Mouse (Mus musculus) limb, embryonic 15.5 days (tissue): ENCODE data around the gene 6030458C11Rik. TPM values are rescaled to one million over a fixed set of nuclear protein-coding genes. Genes with fewer than 3 reads are reported as not detected.

Experiments
- ATAC-seq: fragments of 200-750 bp; cut with Nextera tagmentation; 2 replicates; pipeline ENCODE4 v1.8.0; 2017; ENCODE audit warnings: low read depth, moderate TSS enrichment; ENCODE audit not compliant: insufficient number of reproducible peaks, low FRiP score, low TSS enrichment
- H3K27ac ChIP-seq: fragments of 300-500 bp; sonication (generic); 2 replicates; pipeline ENCODE4 v1.5.1; 2015; ENCODE audit warnings: moderate library complexity, mild to moderate bottlenecking, inconsistent platforms
- H3K27me3 ChIP-seq: fragments of 300-500 bp; sonication (generic); 2 replicates; pipeline ENCODE4 v1.6.1; 2015; ENCODE audit warnings: inconsistent platforms
- H3K36me3 ChIP-seq: fragments of 300-500 bp; sonication (generic); 2 replicates; pipeline ENCODE4 v1.6.1; 2015; ENCODE audit warnings: inconsistent platforms
- H3K4me1 ChIP-seq: fragments of 300-500 bp; sonication (generic); 2 replicates; pipeline ENCODE4 v1.6.1; 2015; ENCODE audit warnings: inconsistent platforms
- H3K4me2 ChIP-seq: fragments of 300-500 bp; sonication (generic); 2 replicates; pipeline ENCODE4 v1.6.1; 2015; ENCODE audit warnings: mild to moderate bottlenecking, inconsistent platforms
- H3K4me3 ChIP-seq: fragments of 300-500 bp; sonication (generic); 2 replicates; pipeline ENCODE4 v1.5.1; 2015; ENCODE audit warnings: mild to moderate bottlenecking, inconsistent platforms
- H3K9ac ChIP-seq: fragments of 300-500 bp; sonication (generic); 2 replicates; pipeline ENCODE4 v1.6.1; 2015; ENCODE audit warnings: inconsistent platforms
- H3K9me3 ChIP-seq: fragments of 300-500 bp; sonication (generic); 2 replicates; pipeline ENCODE4 v1.6.1; 2016; ENCODE audit warnings: inconsistent platforms
- WGBS: fragments of 180-500 bp; shearing (Covaris S2); methylation state at CpG from one replicate; pipeline ENCODE4 v1.1.7; 2015; 5-methylcytosine and 5-hydroxymethylcytosine counted together
- microRNA-seq: library from miRNA; unstranded; fragments of <30 nt; microRNA quantifications from one replicate; pipeline ENCODE4, GENCODE M21; 2016
- polyA plus RNA-seq: library from polyadenylated mRNA; unstranded; fragments of >200 nt; fragmentation: Nextera tagmentation; extraction: Ambion mirVana; gene quantifications from 2 replicates; pipeline ENCODE4 v1.2.1, GENCODE M21; 2015

6030458C11Rik gene
- polyA plus RNA-seq, 1 experiment from 2014 or later, result 34.3 TPM

- no peak overlapping the region for H3K4me2 ChIP-seq
- H3K36me3 ChIP-seq, result no peaks in the 10 kb centered on the region
- no peak overlapping the region for H3K4me3 ChIP-seq
- no peak overlapping the region for H3K27ac ChIP-seq
- no peaks in the 10 kb centered on the region for H3K4me1 ChIP-seq
- no peaks in the 10 kb centered on the region for H3K27me3 ChIP-seq
- no peak overlapping the region for H3K9ac ChIP-seq
- ATAC-seq, result no peak
- no peaks in the 10 kb centered on the region for H3K9me3 ChIP-seq
- 36% methylated on average over 6 of the region's 6 CpGs for WGBS
Observed at GRCm38 (mm10) chr15:12781296-12781695, 43.2 kb downstream of the 6030458C11Rik start.

DNA sequence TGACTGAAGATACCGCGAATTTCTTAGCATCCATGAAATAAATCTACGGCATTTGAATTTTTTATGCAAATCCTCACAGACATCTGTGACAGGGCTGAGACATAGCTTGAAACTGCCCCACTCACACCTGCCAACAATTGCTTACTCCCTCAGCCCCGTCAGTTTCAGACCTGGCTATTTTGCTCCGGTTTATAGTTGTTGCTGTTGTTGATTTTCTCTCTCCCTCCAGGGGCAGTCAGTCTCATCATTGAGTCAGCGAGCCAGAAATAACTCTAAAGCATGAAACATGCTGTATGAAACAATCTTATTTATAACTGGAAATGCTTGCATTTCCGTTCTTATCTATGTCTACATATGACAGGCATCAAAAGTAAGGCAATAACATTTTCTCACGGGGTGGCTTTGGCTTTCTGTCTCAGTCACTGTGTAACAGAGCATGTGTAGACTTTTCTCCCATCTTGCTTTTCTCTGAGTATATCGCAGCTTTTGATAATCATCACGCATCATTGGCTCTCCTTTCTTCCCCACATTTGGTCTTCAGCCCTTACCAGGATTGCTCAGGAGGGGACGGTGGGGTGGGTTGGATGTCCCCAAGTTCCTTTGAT, 50.2 kb downstream of the 6030458C11Rik start:
- H3K27ac ChIP-seq, result no peak overlapping the region
- no peak for ATAC-seq
- H3K9me3 ChIP-seq, result no peaks in the 10 kb centered on the region
- no peak overlapping the region for H3K4me2 ChIP-seq
- H3K27me3 ChIP-seq, result no peaks in the 10 kb centered on the region
- H3K4me3 ChIP-seq, result no peak overlapping the region
- 69% methylated on average over 11 of the region's 11 CpGs for WGBS
- no peak overlapping the region for H3K9ac ChIP-seq
- no peaks in the 10 kb centered on the region for H3K36me3 ChIP-seq
- no peaks in the 10 kb centered on the region for H3K4me1 ChIP-seq

DNA sequence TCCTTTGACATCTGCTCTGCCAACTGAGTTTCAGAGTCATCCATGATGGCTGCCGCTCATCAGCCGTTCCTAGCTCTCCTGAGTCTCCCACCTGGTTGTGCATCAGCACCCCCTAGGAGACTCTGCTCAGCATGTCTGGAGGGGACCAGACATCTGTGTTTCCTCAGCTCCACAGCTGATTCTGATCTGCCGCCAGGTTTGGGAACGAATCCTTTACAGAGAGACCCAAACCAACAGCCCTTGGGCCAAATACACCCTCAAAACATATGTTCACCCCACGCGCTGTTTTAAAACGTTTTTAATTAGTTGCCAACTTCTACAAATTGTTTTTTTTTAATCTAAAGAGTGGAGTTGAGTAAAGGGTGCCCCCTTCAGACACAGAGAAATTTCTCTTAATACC, 53.5 kb downstream of the 6030458C11Rik start:
- no peak overlapping the region for H3K9ac ChIP-seq
- WGBS, result 43% methylated on average over 7 of the region's 7 CpGs
- H3K4me3 ChIP-seq, result no peak overlapping the region
- H3K4me2 ChIP-seq, result no peak overlapping the region
- no peaks in the 10 kb centered on the region for H3K4me1 ChIP-seq
- H3K9me3 ChIP-seq, result no peaks in the 10 kb centered on the region
- H3K27ac ChIP-seq, result no peak overlapping the region
- no peak for ATAC-seq
- no peaks in the 10 kb centered on the region for H3K27me3 ChIP-seq
- no peaks in the 10 kb centered on the region for H3K36me3 ChIP-seq

GRCm38 (mm10) chr15:12766848-12767247, 57.6 kb downstream of the 6030458C11Rik start:
- Histone ChIP-seq H3K4me2 (no peak overlapping the region), H3K27me3 (no peaks in the 10 kb centered on the region), H3K9me3 (no peaks in the 10 kb centered on the region), H3K27ac (no peak overlapping the region), H3K36me3 (no peaks in the 10 kb centered on the region), H3K9ac (no peak overlapping the region), H3K4me1 (peaks cover 11% of the 10 kb centered on the region; the same call in 1 of the 2 replicates), H3K4me3 (no peak overlapping the region)
- ATAC-seq, result no peak
- 72% methylated on average over 4 of the region's 4 CpGs for WGBS

GRCm38 (mm10) chr15:12763147-12763546, 61.3 kb downstream of the 6030458C11Rik start:
- Histone ChIP-seq H3K4me2 (no peak overlapping the region), H3K4me1 (peaks cover 11% of the 10 kb centered on the region; the same call in 1 of the 2 replicates), H3K36me3 (no peaks in the 10 kb centered on the region), H3K9me3 (no peaks in the 10 kb centered on the region), H3K4me3 (no peak overlapping the region), H3K27ac (no peak overlapping the region), H3K9ac (no peak overlapping the region), H3K27me3 (no peaks in the 10 kb centered on the region)
- no peak for ATAC-seq
- WGBS, result 37% methylated on average over 10 of the region's 10 CpGs

GRCm38 (mm10) chr15:12762258-12762913, 62.1 kb downstream of the 6030458C11Rik start:
- 71% methylated on average over 11 of the region's 11 CpGs for WGBS
- no peak overlapping the region for H3K27ac ChIP-seq
- H3K4me2 ChIP-seq, result no peak overlapping the region

DNA sequence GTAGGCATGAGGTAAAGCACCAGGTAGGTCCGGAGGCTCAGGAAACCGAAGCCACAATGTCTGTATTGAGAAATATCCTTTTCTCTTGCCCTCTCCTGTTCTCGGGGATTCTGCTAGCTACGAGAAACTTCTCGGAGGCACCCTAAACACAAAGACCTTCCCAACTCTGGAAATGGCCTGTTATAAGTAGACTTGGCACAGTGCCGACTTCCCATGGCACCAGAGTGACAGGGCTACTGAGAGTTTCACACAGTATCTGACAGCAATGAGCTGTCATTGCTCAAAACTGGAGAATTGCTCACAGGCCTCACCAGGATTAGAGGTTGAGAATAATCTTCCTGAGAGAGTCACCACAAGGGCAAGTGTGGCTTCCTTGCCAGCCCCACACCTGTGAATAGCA, 63.7 kb downstream of the 6030458C11Rik start:
- ATAC-seq, result no peak
- no peak overlapping the region for H3K9ac ChIP-seq
- no peak overlapping the region for H3K4me2 ChIP-seq
- 74% methylated on average over 6 of the region's 6 CpGs for WGBS
- no peak overlapping the region for H3K27ac ChIP-seq
- H3K4me1 ChIP-seq, result peaks cover 11% of the 10 kb centered on the region; the same call in 1 of the 2 replicates
- H3K27me3 ChIP-seq, result no peaks in the 10 kb centered on the region
- no peak overlapping the region for H3K4me3 ChIP-seq
- no peaks in the 10 kb centered on the region for H3K36me3 ChIP-seq
- H3K9me3 ChIP-seq, result no peaks in the 10 kb centered on the region

More at GRCm38 (mm10) chr15:12762258-12762913, 62.1 kb downstream of the 6030458C11Rik start:
- no peak for ATAC-seq
- peaks cover 11% of the 10 kb centered on the region; the same call in 1 of the 2 replicates for H3K4me1 ChIP-seq
- H3K27me3 ChIP-seq, result no peaks in the 10 kb centered on the region
- H3K36me3 ChIP-seq, result no peaks in the 10 kb centered on the region
- no peaks in the 10 kb centered on the region for H3K9me3 ChIP-seq
- no peak overlapping the region for H3K4me3 ChIP-seq
- H3K9ac ChIP-seq, result no peak overlapping the region

DNA sequence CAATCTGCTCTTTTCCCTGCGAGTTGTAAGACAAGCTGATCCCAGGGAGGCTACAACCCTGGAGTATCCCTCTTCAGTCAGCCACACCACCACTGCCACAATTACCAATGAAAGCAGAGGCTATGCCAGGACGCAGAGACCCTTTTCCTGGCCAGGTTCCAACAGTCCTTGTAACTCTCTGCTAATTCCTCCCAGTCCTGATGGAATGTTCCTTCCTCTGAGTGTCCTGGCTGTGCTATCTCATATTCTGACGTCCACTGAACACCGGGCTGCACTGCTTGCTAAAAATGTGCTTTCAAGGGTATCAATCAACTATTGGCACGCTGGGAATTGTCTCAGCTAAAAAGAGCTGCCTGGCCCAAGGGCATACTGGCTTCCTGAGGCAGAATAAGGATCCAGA, 66.0 kb downstream of the 6030458C11Rik start:
- 40% methylated on average over 5 of the region's 5 CpGs for WGBS

More for the DNA sequence above, 66.0 kb downstream of the 6030458C11Rik start:
- Histone ChIP-seq H3K9me3 (no peaks in the 10 kb centered on the region), H3K36me3 (no peaks in the 10 kb centered on the region), H3K4me3 (no peak overlapping the region), H3K4me2 (no peak overlapping the region), H3K27me3 (no peaks in the 10 kb centered on the region), H3K27ac (no peak overlapping the region), H3K9ac (no peak overlapping the region), H3K4me1 (peaks cover 10% of the 10 kb centered on the region; the same call in 1 of the 2 replicates)
- no peak for ATAC-seq

Small RNA genes within 50 kb of the gene (microRNA-seq; reads per million reads assigned to microRNA genes)
- not detected for gene Gm47288

Other genes starting within 250 kb of the 6030458C11Rik start
- 38.1 and 39.8 TPM in 2 replicates for gene Pdzd2, start 84.7 kb downstream of the 6030458C11Rik start, polyA plus RNA-seq
- 31.2 and 32.0 TPM in 2 replicates for gene Drosha, start 166 bp upstream of the 6030458C11Rik start, polyA plus RNA-seq